Mouse (Mus musculus): ENCODE measurements at regions not wholly inside any gene's neighbourhood (a gene's known extent, or its start where the extent isn't known, plus 50 kb on each side); places are given as distances from the start of the nearest gene placed in this dataset.

GRCm38 (mm10) chr15:62734900-62735299, 1110.1 kb downstream of the Gsdmc2 start:
- no peak for TF ChIP-seq RCOR1 (conservative IDR thresholded peaks at IDR 0.05; ENCODE audit: low read depth, low read length)
- peak; percentile 35; the same call in 1 of the 2 replicates for TF ChIP-seq ELF1 (IDR thresholded peaks at IDR 0.05; ENCODE audit: low read depth, low read length)
- TF ChIP-seq IRF4 (IDR thresholded peaks at IDR 0.05; ENCODE audit: low read depth, low read length), result peak; percentile 89
- no peak for TF ChIP-seq NRF1 (IDR thresholded peaks at IDR 0.05; ENCODE audit: low read depth, low read length)
- TF ChIP-seq USF1 (IDR thresholded peaks at IDR 0.05; ENCODE audit: low read depth, low read length), result no peak
- TF ChIP-seq JUND (conservative IDR thresholded peaks at IDR 0.05; ENCODE audit: low read depth, low read length), result peak; percentile 79; the same call in 1 of the 2 replicates
- 0 out of 2 replicates have a peak, but pooled peaks have one; percentile 60 for TF ChIP-seq SIN3A (IDR thresholded peaks at IDR 0.05; ENCODE audit: low read length)
- no peak for TF ChIP-seq CTCF (conservative IDR thresholded peaks at IDR 0.05 in 1 of 2, IDR thresholded peaks at IDR 0.05 in 1 of 2; ENCODE audit: low read depth in 2 of 2, low read length in 2 of 2)
- TF ChIP-seq CHD2 (IDR thresholded peaks at IDR 0.05; ENCODE audit: low read length), result peak; percentile 46; the same call in 1 of the 2 replicates
- peak; percentile 73 for TF ChIP-seq BHLHE40 (IDR thresholded peaks at IDR 0.05; ENCODE audit: low read depth, low read length)
- TF ChIP-seq KAT2A (IDR thresholded peaks at IDR 0.05; ENCODE audit: insufficient replicate concordance, low read length), result no peak
- no peak for TF ChIP-seq MAZ (IDR thresholded peaks at IDR 0.05; ENCODE audit: low read depth, low read length)
- TF ChIP-seq TBP (conservative IDR thresholded peaks at IDR 0.05; ENCODE audit: low read depth, low read length), result 0 out of 2 replicates have a peak, but pooled peaks have one; percentile 36
- peak; percentile 52 for TF ChIP-seq JUN (IDR thresholded peaks at IDR 0.05; ENCODE audit: insufficient read depth, low read depth, low read length)
- peak; percentile 82; the same call in 1 of the 2 replicates for TF ChIP-seq CHD1 (IDR thresholded peaks at IDR 0.05; ENCODE audit: low read depth, low read length)
- TF ChIP-seq SMC3 (IDR thresholded peaks at IDR 0.05; ENCODE audit: low read depth, low read length), result no peak
- TF ChIP-seq EP300 (IDR thresholded peaks at IDR 0.05; ENCODE audit: low read length), result peak; percentile 91
- peak; percentile 68; the same call in 1 of the 2 replicates for TF ChIP-seq TCF12 (IDR thresholded peaks at IDR 0.05; ENCODE audit: low read depth, low read length)
- peak; percentile 72; the same call in 1 of the 2 replicates for TF ChIP-seq MEF2A (IDR thresholded peaks at IDR 0.05; ENCODE audit: borderline replicate concordance, low read depth, low read length)
- peak; percentile 82 for TF ChIP-seq ETS1 (conservative IDR thresholded peaks at IDR 0.05; ENCODE audit: low read depth, low read length)
- TF ChIP-seq MYC (IDR thresholded peaks at IDR 0.05; ENCODE audit: low read depth, low read length), result peak; percentile 65; the same call in 1 of the 2 replicates
- 0 out of 2 replicates have a peak, but pooled peaks have one; percentile 21 for TF ChIP-seq MAX (IDR thresholded peaks at IDR 0.05; ENCODE audit: low read length)
- Histone ChIP-seq H3K79me2 (replicated peaks; ENCODE audit: control insufficient read depth, extremely low read depth, insufficient read depth, poor library complexity, severe bottlenecking) (no peaks in the 10 kb centered on the region), H3K27me3 (replicated peaks) (no peaks in the 10 kb centered on the region), H3K4me2 (ENCODE audit: insufficient read depth, low read depth, poor library complexity, severe bottlenecking) (peak overlapping the region; percentile 78), H3K9me3 (replicated peaks; ENCODE audit: low read length) (no peaks in the 10 kb centered on the region), H3K27ac (ENCODE audit: insufficient read depth, low read depth) (peak overlapping the region; percentile 82), H3K4me3 (replicated peaks in 1 of 3; ENCODE audit: low read depth in 2 of 3, low read length in 2 of 3, poor library complexity in 1 of 3) (peak overlapping the region in 1 of 3 experiments; percentile 12), H3K9ac (ENCODE audit: insufficient read depth, low read depth) (peak overlapping the region; percentile 53; the same call in 1 of the 2 replicates), H3K36me3 (replicated peaks in 1 of 2; ENCODE audit: control insufficient read depth in 1 of 2, insufficient read depth in 1 of 2, low read length in 1 of 2) (no peaks in the 10 kb centered on the region), H3K4me1 (ENCODE audit: control insufficient read depth in 1 of 2, insufficient read depth in 2 of 2) (peaks cover 9 to 30% of the 10 kb centered on the region in 2 experiments; a peak in 3 of 4 replicates)
- in situ Hi-C loops (cut with MboI; ENCODE audit: low pct_ligation_motif_present, low pct_unique_long_range_greater_than_20kb, low sequenced_read_pairs), result loop anchor here (10.0 kb wide), 1 partner anchor 60 kb away; no protein-coding TSS in a partner anchor
- dilution Hi-C loops (cut with MboI; ENCODE audit: extremely low pct_ligation_motif_present, extremely low pct_unique_long_range_greater_than_20kb, low sequenced_read_pairs), result no loop called here
- DNase-seq (ENCODE audit: extremely low read depth), result peak; percentile 80
